Mouse (Mus musculus): ENCODE measurements around the gene Clec4g. TPM values are rescaled to one million over a fixed set of nuclear protein-coding genes. Genes with fewer than 3 reads are reported as not detected.

Gene Clec4g
- polyA plus RNA-seq, 1 experiment from 2014 or later: not detected

GRCm38 (mm10) chr8:3717321-3717954, 3.0 kb downstream of the Clec4g start:
- WGBS: 88% methylated on average over 12 of the region's 12 CpGs
- H3K4me2 ChIP-seq (ENCODE audit: low read depth, low read length): no peak overlapping the region
- H3K27me3 ChIP-seq (ENCODE audit: control insufficient read depth, insufficient read depth, low read length): no peaks in the 10 kb centered on the region
- H3K27ac ChIP-seq (ENCODE audit: low read depth, low read length): no peak overlapping the region
- no peak overlapping the region for H3K4me3 ChIP-seq (ENCODE audit: low read depth, low read length)
- H3K36me3 ChIP-seq (ENCODE audit: control insufficient read depth, insufficient read depth, low read length): no peaks in the 10 kb centered on the region
- no peak overlapping the region for H3K9ac ChIP-seq (replicated peaks; ENCODE audit: low read depth, low read length)
- no peaks in the 10 kb centered on the region for H3K9me3 ChIP-seq (ENCODE audit: control insufficient read depth, low read length)
- no peaks in the 10 kb centered on the region for H3K4me1 ChIP-seq (ENCODE audit: control insufficient read depth, insufficient read depth, low read length)
- no peak for ATAC-seq (ENCODE audit: low read depth)

- no peaks in the 10 kb centered on the region for H3K9me3 ChIP-seq (ENCODE audit: control insufficient read depth, low read length)
- ATAC-seq (ENCODE audit: low read depth): no peak
- no peaks in the 10 kb centered on the region for H3K4me1 ChIP-seq (ENCODE audit: control insufficient read depth, insufficient read depth, low read length)
- no peaks in the 10 kb centered on the region for H3K36me3 ChIP-seq (ENCODE audit: control insufficient read depth, insufficient read depth, low read length)
- H3K9ac ChIP-seq (replicated peaks; ENCODE audit: low read depth, low read length): no peak overlapping the region
- no peak overlapping the region for H3K27ac ChIP-seq (ENCODE audit: low read depth, low read length)
- H3K4me3 ChIP-seq (ENCODE audit: low read depth, low read length): no peak overlapping the region
- WGBS: 79% methylated on average over 2 of the region's 2 CpGs
- H3K4me2 ChIP-seq (ENCODE audit: low read depth, low read length): no peak overlapping the region
- no peaks in the 10 kb centered on the region for H3K27me3 ChIP-seq (ENCODE audit: control insufficient read depth, insufficient read depth, low read length)
Observed at GRCm38 (mm10) chr8:3711646-3712045, 8.8 kb downstream of the Clec4g start.

- H3K9ac ChIP-seq (replicated peaks; ENCODE audit: low read depth, low read length): no peak overlapping the region
- no peaks in the 10 kb centered on the region for H3K36me3 ChIP-seq (ENCODE audit: control insufficient read depth, insufficient read depth, low read length)
- no peaks in the 10 kb centered on the region for H3K9me3 ChIP-seq (ENCODE audit: control insufficient read depth, low read length)
- H3K27me3 ChIP-seq (ENCODE audit: control insufficient read depth, insufficient read depth, low read length): no peaks in the 10 kb centered on the region
- H3K4me3 ChIP-seq (ENCODE audit: low read depth, low read length): no peak overlapping the region
- H3K4me1 ChIP-seq (ENCODE audit: control insufficient read depth, insufficient read depth, low read length): no peaks in the 10 kb centered on the region
- H3K27ac ChIP-seq (ENCODE audit: low read depth, low read length): no peak overlapping the region
- WGBS: 86% methylated on average over 3 of the region's 3 CpGs
- H3K4me2 ChIP-seq (ENCODE audit: low read depth, low read length): no peak overlapping the region
- ATAC-seq (ENCODE audit: low read depth): no peak
Observed at GRCm38 (mm10) chr8:3710312-3710711, 10.1 kb downstream of the Clec4g start.

- Histone ChIP-seq H3K9ac (replicated peaks; ENCODE audit: low read depth, low read length) (no peak overlapping the region), H3K27me3 (ENCODE audit: control insufficient read depth, insufficient read depth, low read length) (no peaks in the 10 kb centered on the region), H3K9me3 (ENCODE audit: control insufficient read depth, low read length) (no peaks in the 10 kb centered on the region), H3K4me3 (ENCODE audit: low read depth, low read length) (no peak overlapping the region), H3K36me3 (ENCODE audit: control insufficient read depth, insufficient read depth, low read length) (no peaks in the 10 kb centered on the region), H3K27ac (ENCODE audit: low read depth, low read length) (no peak overlapping the region), H3K4me2 (ENCODE audit: low read depth, low read length) (no peak overlapping the region), H3K4me1 (ENCODE audit: control insufficient read depth, insufficient read depth, low read length) (no peaks in the 10 kb centered on the region)
- no peak for ATAC-seq (ENCODE audit: low read depth)
- WGBS: 72% methylated on average over 7 of the region's 7 CpGs
Observed at GRCm38 (mm10) chr8:3707611-3708010, 12.8 kb downstream of the Clec4g start.

- 68% methylated on average over 4 of the region's 4 CpGs for WGBS
- no peaks in the 10 kb centered on the region for H3K4me1 ChIP-seq (ENCODE audit: control insufficient read depth, insufficient read depth, low read length)
- no peaks in the 10 kb centered on the region for H3K9me3 ChIP-seq (ENCODE audit: control insufficient read depth, low read length)
- H3K4me2 ChIP-seq (ENCODE audit: low read depth, low read length): no peak overlapping the region
- no peak overlapping the region for H3K4me3 ChIP-seq (ENCODE audit: low read depth, low read length)
- no peaks in the 10 kb centered on the region for H3K36me3 ChIP-seq (ENCODE audit: control insufficient read depth, insufficient read depth, low read length)
- no peak for ATAC-seq (ENCODE audit: low read depth)
- H3K27me3 ChIP-seq (ENCODE audit: control insufficient read depth, insufficient read depth, low read length): no peaks in the 10 kb centered on the region
- no peak overlapping the region for H3K9ac ChIP-seq (replicated peaks; ENCODE audit: low read depth, low read length)
- H3K27ac ChIP-seq (ENCODE audit: low read depth, low read length): no peak overlapping the region
Observed at GRCm38 (mm10) chr8:3705711-3706110, 14.7 kb downstream of the Clec4g start.

- no peak overlapping the region for H3K4me2 ChIP-seq (ENCODE audit: low read depth, low read length)
- ATAC-seq (ENCODE audit: low read depth): no peak
- H3K4me1 ChIP-seq (ENCODE audit: control insufficient read depth, insufficient read depth, low read length): no peaks in the 10 kb centered on the region
- no peak overlapping the region for H3K4me3 ChIP-seq (ENCODE audit: low read depth, low read length)
- no peaks in the 10 kb centered on the region for H3K27me3 ChIP-seq (ENCODE audit: control insufficient read depth, insufficient read depth, low read length)
- 91% methylated on average over 1 of the region's 1 CpGs for WGBS
- H3K27ac ChIP-seq (ENCODE audit: low read depth, low read length): no peak overlapping the region
- H3K9ac ChIP-seq (replicated peaks; ENCODE audit: low read depth, low read length): no peak overlapping the region
- no peaks in the 10 kb centered on the region for H3K36me3 ChIP-seq (ENCODE audit: control insufficient read depth, insufficient read depth, low read length)
- H3K9me3 ChIP-seq (ENCODE audit: control insufficient read depth, low read length): no peaks in the 10 kb centered on the region
Observed at GRCm38 (mm10) chr8:3701491-3701890, 19.0 kb downstream of the Clec4g start.

GRCm38 (mm10) chr8:3694121-3694520, 26.3 kb downstream of the Clec4g start, which contains the start of gene Fcer2a:
Gene Fcer2a, minus strand, starts transcription at chr8:3694175.
- H3K27ac ChIP-seq (ENCODE audit: low read depth, low read length): no peak within 1 kb of the TSS

GRCm38 (mm10) chr8:3690774-3691173, 29.7 kb downstream of the Clec4g start:
- Histone ChIP-seq H3K27me3 (ENCODE audit: control insufficient read depth, insufficient read depth, low read length) (no peaks in the 10 kb centered on the region), H3K27ac (ENCODE audit: low read depth, low read length) (no peak overlapping the region), H3K36me3 (ENCODE audit: control insufficient read depth, insufficient read depth, low read length) (no peaks in the 10 kb centered on the region), H3K4me3 (ENCODE audit: low read depth, low read length) (no peak overlapping the region), H3K9ac (replicated peaks; ENCODE audit: low read depth, low read length) (no peak overlapping the region), H3K4me1 (ENCODE audit: control insufficient read depth, insufficient read depth, low read length) (no peaks in the 10 kb centered on the region), H3K4me2 (ENCODE audit: low read depth, low read length) (no peak overlapping the region), H3K9me3 (ENCODE audit: control insufficient read depth, low read length) (no peaks in the 10 kb centered on the region)
- WGBS: 81% methylated on average over 3 of the region's 3 CpGs
- no peak for ATAC-seq (ENCODE audit: low read depth)

More at GRCm38 (mm10) chr8:3694121-3694520, 26.3 kb downstream of the Clec4g start, which contains the start of gene Fcer2a:
- Histone ChIP-seq H3K9me3 (ENCODE audit: control insufficient read depth, low read length) (no peaks in the 10 kb centered on the region), H3K4me2 (ENCODE audit: low read depth, low read length) (no peak within 1 kb of the TSS), H3K9ac (replicated peaks; ENCODE audit: low read depth, low read length) (no peak within 1 kb of the TSS), H3K27me3 (ENCODE audit: control insufficient read depth, insufficient read depth, low read length) (no peaks in the 10 kb centered on the region), H3K4me1 (ENCODE audit: control insufficient read depth, insufficient read depth, low read length) (no peaks in the 10 kb centered on the region), H3K4me3 (ENCODE audit: low read depth, low read length) (no peak within 1 kb of the TSS), H3K36me3 (ENCODE audit: control insufficient read depth, insufficient read depth, low read length) (no peaks in the 10 kb centered on the region)
- ATAC-seq (ENCODE audit: low read depth): no peak
- WGBS: 88% methylated on average over 3 of the region's 3 CpGs

- no peaks in the 10 kb centered on the region for H3K9me3 ChIP-seq (ENCODE audit: control insufficient read depth, low read length)
- H3K4me2 ChIP-seq (ENCODE audit: low read depth, low read length): no peak overlapping the region
- no peaks in the 10 kb centered on the region for H3K27me3 ChIP-seq (ENCODE audit: control insufficient read depth, insufficient read depth, low read length)
- no peak for ATAC-seq (ENCODE audit: low read depth)
- no peaks in the 10 kb centered on the region for H3K4me1 ChIP-seq (ENCODE audit: control insufficient read depth, insufficient read depth, low read length)
- WGBS: 81% methylated on average over 6 of the region's 6 CpGs
- H3K9ac ChIP-seq (replicated peaks; ENCODE audit: low read depth, low read length): no peak overlapping the region
- no peak overlapping the region for H3K4me3 ChIP-seq (ENCODE audit: low read depth, low read length)
- no peaks in the 10 kb centered on the region for H3K36me3 ChIP-seq (ENCODE audit: control insufficient read depth, insufficient read depth, low read length)
- no peak overlapping the region for H3K27ac ChIP-seq (ENCODE audit: low read depth, low read length)
Observed at GRCm38 (mm10) chr8:3687537-3687936, 32.9 kb downstream of the Clec4g start.

Measured in neural tube, embryonic 14.5 days (tissue).